Mouse (Mus musculus) brain, embryonic 14.5 days (tissue): ENCODE results near the gene Wdfy2.

Experiments used
- CTCF ChIP-seq: fragments of 200-500 bp; IDR thresholded peaks from 2 replicates; pipeline ENCODE4 v1.5.1; 2012; ENCODE audit warnings: inconsistent platforms, mild to moderate bottlenecking, moderate library complexity, borderline replicate concordance; ENCODE audit not compliant: insufficient read depth, insufficient read length; ENCODE audit errors: extremely low read depth
- POLR2A ChIP-seq: fragments of 200-500 bp; IDR thresholded peaks from 2 replicates; pipeline ENCODE4 v1.6.1; 2012; ENCODE audit warnings: mild to moderate bottlenecking, inconsistent platforms, borderline replicate concordance; ENCODE audit not compliant: poor library complexity, insufficient read depth, insufficient read length, severe bottlenecking; ENCODE audit errors: extremely low read depth

DNA sequence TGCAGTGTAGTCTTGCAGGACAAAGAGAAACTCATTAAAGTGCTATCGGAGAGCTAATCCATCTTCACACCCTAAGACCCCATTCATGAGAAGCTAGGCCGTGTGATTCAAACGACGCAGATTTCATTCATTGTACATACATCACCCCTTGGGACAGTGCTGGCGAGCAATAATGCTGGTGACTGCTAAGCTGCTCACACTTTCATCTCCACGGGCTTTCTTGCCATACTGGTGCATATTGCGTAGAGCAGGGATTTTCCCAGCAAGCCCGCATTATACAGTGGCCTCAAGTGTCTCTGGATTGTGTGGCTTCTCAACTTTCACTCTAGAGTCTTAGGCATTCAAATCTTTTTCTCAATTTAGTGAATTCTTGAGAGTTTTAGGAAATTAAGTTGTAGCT lies 36.9 kb downstream of the Wdfy2 start:
- no peak for TF ChIP-seq CTCF
- no peak for TF ChIP-seq POLR2A
